ENCODE assay signal across 8 mouse cellular contexts in the genomic region with DNA sequence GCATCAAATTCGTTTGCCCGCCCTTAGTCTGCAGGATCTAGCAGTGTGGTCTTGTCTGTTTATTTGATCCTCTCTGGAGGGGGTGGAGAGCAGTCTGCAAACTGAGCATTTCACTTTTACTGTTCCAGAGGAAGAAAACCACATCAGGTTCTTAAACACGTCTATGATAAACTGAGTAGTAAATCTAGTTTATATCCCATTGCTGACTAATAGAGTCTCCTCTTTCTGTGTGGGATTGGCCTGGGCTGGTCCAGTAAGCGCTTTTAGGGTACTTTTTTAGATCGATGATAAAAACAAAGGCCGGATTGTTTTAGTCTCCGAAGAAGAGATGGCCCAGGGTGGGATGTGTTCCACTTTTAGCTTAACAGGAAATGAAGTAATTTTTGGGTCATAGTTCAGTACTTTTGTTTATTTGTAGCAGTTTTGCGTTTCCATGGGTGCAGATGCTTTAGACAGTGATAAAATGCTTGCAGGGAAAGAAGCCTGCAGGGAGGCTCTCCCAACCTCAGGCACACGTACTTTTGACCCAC.
A peak's percentile ranks its signal among the peaks of the same experiment; 100 is the strongest.
DNase-seq lines count a peak whose midpoint lies in the region; ATAC-seq and TF ChIP-seq lines count a peak whose summit lies in the region.
"Had no signal": no experiment of that assay in that cellular context is flagged by ENCODE, and none has a peak within 500 bp of the region (broad histone marks: within the 10 kb centered on the region; RNA-seq: fewer than 3 reads in every experiment).

No protein-coding gene starts in this region.

- H3K4me2 ChIP-seq in intestine, embryonic 16.5 days (ENCODE audit: low read depth, low read length) = peak overlapping the region; percentile 27; the same call in 1 of the 2 replicates

- TF ChIP-seq POLR2A in embryonic fibroblast, embryonic 13.5 days (IDR thresholded peaks at IDR 0.05; ENCODE audit: low read depth, low read length) = no peak

- H3K9ac ChIP-seq in intestine, embryonic 16.5 days (ENCODE audit: low read depth, low read length) = no peak overlapping the region

- H3K36me3 ChIP-seq in intestine, embryonic 16.5 days (ENCODE audit: control insufficient read depth, insufficient read depth, low read length) = no peaks in the 10 kb centered on the region; the same call in 1 of the 2 replicates

- peak overlapping the region; percentile 78 for H3K27ac ChIP-seq in embryonic fibroblast, embryonic 13.5 days (ENCODE audit: insufficient read depth, low read length)
- H3K27ac ChIP-seq in intestine, embryonic 16.5 days (ENCODE audit: low read length) = peak overlapping the region; percentile 28

- peak; percentile 68 for DNase-seq in thymus, postnatal 0 days (ENCODE audit: low spot score)
- DNase-seq in thymus, postnatal 25 days = no peak
- DNase-seq in urinary bladder, adult 2 months (ENCODE audit: low spot score) = no peak
- DNase-seq in thymus, adult 18-20 months = no peak

- H3K4me3 ChIP-seq in embryonic fibroblast, embryonic 13.5 days (ENCODE audit: insufficient read depth, low read length) = no peak overlapping the region
- no peak overlapping the region for H3K4me3 ChIP-seq in intestine, embryonic 16.5 days (ENCODE audit: low read length)
- H3K4me3 ChIP-seq: erythroblast, embryonic 14.5 days had no signal

- peak; percentile 87 for ATAC-seq in intestine, embryonic 16.5 days
- peak; percentile 45 for ATAC-seq in megakaryocyte-erythroid progenitor cell, adult 5-6 weeks (replicated peaks; ENCODE audit: low FRiP score, low TSS enrichment, poor library complexity, severe bottlenecking)

- no peaks in the 10 kb centered on the region for H3K9me3 ChIP-seq in intestine, embryonic 16.5 days (ENCODE audit: control insufficient read depth, low read length)

- H3K27me3 ChIP-seq in intestine, embryonic 16.5 days (replicated peaks; ENCODE audit: control insufficient read depth, insufficient read depth, low read length) = no peaks in the 10 kb centered on the region

- peaks cover 3% of the 10 kb centered on the region for H3K4me1 ChIP-seq in embryonic fibroblast, embryonic 13.5 days (ENCODE audit: control insufficient read depth, insufficient read depth, low read length)
- H3K4me1 ChIP-seq in intestine, embryonic 16.5 days (ENCODE audit: control insufficient read depth, insufficient read depth, low read length) = peaks cover 15% of the 10 kb centered on the region

- 13% methylated on average over 9 of the region's 9 CpGs for WGBS in intestine, embryonic 16.5 days

- no peak for TF ChIP-seq CTCF in embryonic fibroblast, embryonic 13.5 days (IDR thresholded peaks at IDR 0.05; ENCODE audit: borderline replicate concordance, insufficient read depth, low read length)
